Mouse (Mus musculus) midbrain, embryonic 15.5 days (tissue): ENCODE data around the gene Tmem106b. TPM values are rescaled to one million over a fixed set of nuclear protein-coding genes. Genes with fewer than 3 reads are reported as not detected.

Experiments
- ATAC-seq: fragments of 200-750 bp; cut with Nextera tagmentation; replicated peaks from 2 replicates; pipeline ENCODE4 v1.8.0; 2017; ENCODE audit warnings: moderate TSS enrichment
- H3K27ac ChIP-seq: fragments of 300-500 bp; sonication (generic); 2 replicates; pipeline ENCODE4 v1.5.1; 2015; ENCODE audit warnings: mild to moderate bottlenecking, inconsistent platforms
- H3K27me3 ChIP-seq: fragments of 300-500 bp; sonication (generic); replicated peaks from 2 replicates; pipeline ENCODE4 v1.6.1; 2015; ENCODE audit warnings: inconsistent platforms
- H3K36me3 ChIP-seq: fragments of 300-500 bp; sonication (generic); replicated peaks from 2 replicates; pipeline ENCODE4 v1.6.1; 2015; ENCODE audit warnings: inconsistent platforms
- H3K4me1 ChIP-seq: fragments of 300-500 bp; sonication (generic); 2 replicates; pipeline ENCODE4 v1.6.1; 2015; ENCODE audit warnings: inconsistent platforms
- H3K4me2 ChIP-seq: fragments of 300-500 bp; sonication (generic); 2 replicates; pipeline ENCODE4 v1.6.1; 2015; ENCODE audit warnings: inconsistent platforms, mild to moderate bottlenecking, moderate library complexity
- H3K4me3 ChIP-seq: fragments of 300-500 bp; sonication (generic); 2 replicates; pipeline ENCODE4 v1.5.1; 2015; ENCODE audit warnings: mild to moderate bottlenecking, inconsistent platforms
- H3K9ac ChIP-seq: fragments of 300-500 bp; sonication (generic); 2 replicates; pipeline ENCODE4 v1.6.1; 2015; ENCODE audit warnings: mild to moderate bottlenecking, inconsistent platforms
- H3K9me3 ChIP-seq: fragments of 300-500 bp; sonication (generic); 2 replicates; pipeline ENCODE4 v1.6.1; 2016; ENCODE audit warnings: inconsistent platforms
- WGBS: fragments of 180-500 bp; shearing (Covaris S2); methylation state at CpG from one replicate; pipeline ENCODE4 v1.1.7; 2015; ENCODE audit warnings: mixed read lengths; 5-methylcytosine and 5-hydroxymethylcytosine counted together
- polyA plus RNA-seq: library from polyadenylated mRNA; unstranded; fragments of >200 nt; fragmentation: Nextera tagmentation; extraction: Ambion mirVana; gene quantifications from 2 replicates; pipeline ENCODE4 v1.2.1, GENCODE M21; 2015

Gene Tmem106b
- polyA plus RNA-seq, 1 experiment from 2014 or later = 37.1 TPM

- no peak overlapping the region for H3K4me2 ChIP-seq
- no peak overlapping the region for H3K9ac ChIP-seq
- peaks cover 9% of the 10 kb centered on the region for H3K4me1 ChIP-seq
- no peak overlapping the region for H3K27ac ChIP-seq
- H3K36me3 ChIP-seq = peaks cover 36% of the 10 kb centered on the region
- 77% methylated on average over 2 of the region's 2 CpGs for WGBS
- no peak for ATAC-seq
- H3K9me3 ChIP-seq = no peaks in the 10 kb centered on the region
- no peaks in the 10 kb centered on the region for H3K27me3 ChIP-seq
- H3K4me3 ChIP-seq = no peak overlapping the region
Measured at GRCm38 (mm10) chr6:13073876-13074275, 4.3 kb downstream of the Tmem106b start.

GRCm38 (mm10) chr6:13082881-13083280 lies 13.3 kb downstream of the Tmem106b start:
- no peaks in the 10 kb centered on the region for H3K9me3 ChIP-seq
- WGBS = 85% methylated on average over 9 of the region's 9 CpGs
- H3K9ac ChIP-seq = no peak overlapping the region
- H3K4me1 ChIP-seq = no peaks in the 10 kb centered on the region
- peaks cover 43% of the 10 kb centered on the region for H3K36me3 ChIP-seq
- no peak overlapping the region for H3K27ac ChIP-seq
- no peak overlapping the region for H3K4me2 ChIP-seq
- no peak for ATAC-seq
- no peak overlapping the region for H3K4me3 ChIP-seq
- H3K27me3 ChIP-seq = no peaks in the 10 kb centered on the region

- no peak overlapping the region for H3K4me2 ChIP-seq
- H3K9ac ChIP-seq = no peak overlapping the region
- no peaks in the 10 kb centered on the region for H3K4me1 ChIP-seq
- H3K4me3 ChIP-seq = no peak overlapping the region
- no peaks in the 10 kb centered on the region for H3K36me3 ChIP-seq
- WGBS = 72% methylated on average over 2 of the region's 2 CpGs
- no peak overlapping the region for H3K27ac ChIP-seq
- ATAC-seq = no peak
- H3K27me3 ChIP-seq = no peaks in the 10 kb centered on the region
- H3K9me3 ChIP-seq = no peaks in the 10 kb centered on the region
Measured at GRCm38 (mm10) chr6:13096656-13097435, 27.3 kb downstream of the Tmem106b start.

- WGBS = 87% methylated on average over 2 of the region's 2 CpGs
- Histone ChIP-seq H3K27me3 (no peaks in the 10 kb centered on the region), H3K4me2 (no peak overlapping the region), H3K36me3 (no peaks in the 10 kb centered on the region), H3K4me3 (no peak overlapping the region), H3K9ac (no peak overlapping the region), H3K27ac (no peak overlapping the region), H3K9me3 (no peaks in the 10 kb centered on the region), H3K4me1 (no peaks in the 10 kb centered on the region)
- no peak for ATAC-seq
Measured at GRCm38 (mm10) chr6:13100137-13100536, 30.6 kb downstream of the Tmem106b start.

GRCm38 (mm10) chr6:13108662-13109061 lies 39.1 kb downstream of the Tmem106b start:
- ATAC-seq = no peak
- H3K36me3 ChIP-seq = no peaks in the 10 kb centered on the region
- H3K4me1 ChIP-seq = no peaks in the 10 kb centered on the region
- no peaks in the 10 kb centered on the region for H3K27me3 ChIP-seq
- no peak overlapping the region for H3K4me2 ChIP-seq
- 88% methylated on average over 1 of the region's 1 CpGs for WGBS
- H3K9ac ChIP-seq = no peak overlapping the region
- no peaks in the 10 kb centered on the region for H3K9me3 ChIP-seq
- H3K4me3 ChIP-seq = no peak overlapping the region
- H3K27ac ChIP-seq = no peak overlapping the region

DNA sequence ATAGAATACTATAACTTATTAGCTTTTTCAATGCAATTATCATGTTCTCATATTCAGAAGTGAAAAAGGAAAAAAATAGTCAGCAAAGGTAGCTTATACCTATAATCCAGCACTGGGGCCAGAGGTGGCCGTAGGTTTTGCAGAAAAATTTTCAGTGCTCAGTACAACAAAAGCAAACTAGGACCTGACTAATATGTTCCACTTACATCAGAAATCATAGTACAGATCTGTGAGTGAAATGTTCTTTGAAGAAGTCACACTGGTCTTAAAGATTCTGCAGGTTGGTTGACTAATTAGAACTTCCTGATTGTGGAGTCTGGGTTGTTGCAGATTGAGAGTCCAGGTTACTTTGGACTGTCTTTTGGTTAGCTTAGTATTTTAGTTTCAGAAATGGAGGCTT lies 67.7 kb downstream of the Tmem106b start:
- H3K9ac ChIP-seq = no peak overlapping the region
- ATAC-seq = no peak
- no peak overlapping the region for H3K4me3 ChIP-seq
- no peaks in the 10 kb centered on the region for H3K4me1 ChIP-seq
- H3K27ac ChIP-seq = no peak overlapping the region
- no peaks in the 10 kb centered on the region for H3K9me3 ChIP-seq
- H3K27me3 ChIP-seq = no peaks in the 10 kb centered on the region
- no peak overlapping the region for H3K4me2 ChIP-seq
- WGBS = 90% methylated on average over 1 of the region's 1 CpGs
- no peaks in the 10 kb centered on the region for H3K36me3 ChIP-seq

Other genes with a start within 250 kb of the Tmem106b start
- gene Vwde, start 155.2 kb downstream of the Tmem106b start, polyA plus RNA-seq = 0.09 TPM in 2 replicates